Mouse (Mus musculus): ENCODE results near the gene Sinhcaf. TPM values are rescaled to one million over a fixed set of nuclear protein-coding genes. Genes with fewer than 3 reads are reported as not detected.
"Not testable (repeated sequence)": the region's sequence is repeated elsewhere in the genome, so short reads cannot be mapped to it uniquely, and the experiment has no call there.

Sinhcaf gene
- polyA plus RNA-seq, 1 experiment, result 13.1 TPM

DNA sequence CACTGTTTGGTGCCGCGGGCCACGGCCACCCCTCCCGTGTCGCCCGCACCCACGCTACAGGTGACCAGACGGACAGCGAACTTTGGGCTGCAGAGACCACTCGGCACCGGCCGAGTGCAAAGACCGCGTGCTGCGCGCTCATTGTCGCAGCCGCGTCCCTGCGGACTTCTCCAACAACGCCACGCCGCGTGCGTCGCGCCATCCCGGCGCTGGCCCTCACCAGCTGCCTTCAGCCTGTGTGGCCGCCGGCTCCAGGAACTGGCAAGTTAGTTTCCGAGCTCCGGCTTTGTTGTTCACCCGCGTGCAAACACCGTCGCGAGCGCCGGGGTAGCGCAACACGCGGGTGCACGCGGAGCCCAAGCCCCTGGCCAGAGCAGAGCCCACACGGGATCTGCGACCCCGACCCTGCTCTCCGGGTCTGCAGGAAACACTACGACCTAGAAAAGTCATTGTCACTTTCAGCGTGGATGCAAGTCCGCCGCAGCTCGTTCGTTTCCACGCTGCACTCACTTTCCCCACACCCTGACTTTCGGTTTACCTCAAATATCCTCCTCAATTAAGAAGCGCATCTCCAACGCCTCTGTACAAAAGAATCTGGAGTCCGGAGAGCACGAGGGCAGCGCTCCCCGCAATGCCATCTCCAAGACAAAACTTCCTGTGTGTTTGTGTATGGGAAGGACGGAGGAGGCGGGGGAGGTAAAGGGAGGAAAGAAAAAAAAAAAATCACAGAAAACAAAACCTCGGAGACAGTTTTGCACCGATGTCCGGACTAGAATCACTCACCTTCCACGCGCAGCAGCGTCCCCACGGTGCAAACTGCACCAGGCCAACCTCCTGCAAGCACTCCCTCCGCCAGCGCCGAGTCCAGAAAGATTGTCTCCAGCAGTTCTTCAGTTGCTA is 508 bp downstream of the Sinhcaf start:
- Histone ChIP-seq H3K27me3 (replicated peaks) (no peaks in the 10 kb centered on the region), H3K36me3 (replicated peaks; ENCODE audit: low read length) (no peaks in the 10 kb centered on the region), H3K4me3 (replicated peaks) (peak overlapping the region; percentile 96), H3K4me1 (peaks cover 27% of the 10 kb centered on the region), H3K9me3 (no peaks in the 10 kb centered on the region)
- TF ChIP-seq GATA1 (IDR thresholded peaks at IDR 0.05; ENCODE audit: borderline replicate concordance, low read length), result no peak
- TF ChIP-seq FLI1 (IDR thresholded peaks at IDR 0.05; ENCODE audit: low read length), result no peak

DNA sequence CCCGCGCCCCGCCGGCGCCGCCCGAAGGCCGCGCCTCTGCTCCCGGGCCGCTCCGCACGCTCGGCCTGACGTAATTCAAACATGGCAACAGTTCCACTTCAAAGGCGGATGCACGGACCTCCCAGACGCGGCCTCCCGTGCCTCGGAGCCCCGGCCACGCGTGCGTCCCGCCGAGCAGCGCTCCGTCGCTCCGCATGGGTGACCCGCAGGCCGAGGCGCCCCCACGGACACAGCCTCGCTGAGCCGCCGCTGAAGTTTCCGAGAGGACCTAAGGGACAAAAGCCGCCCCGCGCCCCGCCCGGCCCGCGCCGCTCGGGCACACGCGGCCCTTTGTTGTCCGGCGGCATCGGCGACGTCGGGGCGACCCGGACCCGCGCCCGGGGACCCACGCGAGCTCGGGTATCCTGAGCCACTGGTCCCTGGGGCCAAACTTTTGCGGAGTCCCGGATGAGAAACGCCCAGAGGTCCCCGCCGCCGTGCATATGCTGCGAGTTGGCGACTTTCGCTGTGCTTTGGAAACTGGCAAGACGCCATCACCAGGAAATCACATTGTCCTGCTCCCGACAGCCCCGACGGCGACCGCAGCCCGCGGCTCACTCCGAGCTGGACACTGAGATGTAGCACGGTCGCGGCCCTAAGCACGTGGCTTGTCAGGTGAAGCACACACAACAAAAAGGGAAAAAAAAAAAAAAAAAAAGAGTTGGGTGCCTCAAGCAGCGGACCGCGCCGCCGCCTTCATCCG is 1.3 kb downstream of the Sinhcaf start:
- Histone ChIP-seq H3K36me3 (replicated peaks; ENCODE audit: low read length) (no peaks in the 10 kb centered on the region), H3K9me3 (no peaks in the 10 kb centered on the region), H3K4me1 (peaks cover 27% of the 10 kb centered on the region), H3K4me3 (replicated peaks) (peak overlapping the region; percentile 96), H3K27me3 (replicated peaks) (no peaks in the 10 kb centered on the region)
- TF ChIP-seq FLI1 (IDR thresholded peaks at IDR 0.05; ENCODE audit: low read length) (no peak), GATA1 (IDR thresholded peaks at IDR 0.05; ENCODE audit: borderline replicate concordance, low read length) (no peak)

DNA sequence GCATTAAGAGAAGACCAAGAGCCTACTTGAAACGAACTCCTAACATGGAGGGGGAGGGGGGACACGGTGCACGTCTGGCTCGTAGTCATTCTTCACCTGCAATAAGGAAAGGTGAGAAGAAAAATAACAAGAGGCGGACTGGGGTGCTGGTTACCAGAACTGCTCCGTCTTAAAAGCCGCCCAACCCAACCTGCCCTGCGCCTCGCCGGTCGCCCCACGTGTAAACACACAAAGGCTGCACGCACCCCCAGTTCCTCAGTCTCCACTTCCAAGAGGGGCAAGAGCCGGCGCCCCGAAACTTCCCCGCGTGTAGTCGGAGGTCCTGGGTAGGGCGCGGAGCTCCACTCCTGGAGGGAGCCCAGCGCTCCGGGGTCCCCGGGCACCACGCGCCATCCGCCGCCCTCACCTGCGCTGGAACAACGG is 1.9 kb downstream of the Sinhcaf start:
- no peak for TF ChIP-seq FLI1 (IDR thresholded peaks at IDR 0.05; ENCODE audit: low read length)
- no peak for TF ChIP-seq GATA1 (IDR thresholded peaks at IDR 0.05; ENCODE audit: borderline replicate concordance, low read length)
- H3K4me3 ChIP-seq (replicated peaks), result peak overlapping the region; percentile 96
- peaks cover 31% of the 10 kb centered on the region for H3K4me1 ChIP-seq
- H3K27me3 ChIP-seq (replicated peaks), result no peaks in the 10 kb centered on the region
- H3K9me3 ChIP-seq, result no peaks in the 10 kb centered on the region
- no peaks in the 10 kb centered on the region for H3K36me3 ChIP-seq (replicated peaks; ENCODE audit: low read length)

DNA sequence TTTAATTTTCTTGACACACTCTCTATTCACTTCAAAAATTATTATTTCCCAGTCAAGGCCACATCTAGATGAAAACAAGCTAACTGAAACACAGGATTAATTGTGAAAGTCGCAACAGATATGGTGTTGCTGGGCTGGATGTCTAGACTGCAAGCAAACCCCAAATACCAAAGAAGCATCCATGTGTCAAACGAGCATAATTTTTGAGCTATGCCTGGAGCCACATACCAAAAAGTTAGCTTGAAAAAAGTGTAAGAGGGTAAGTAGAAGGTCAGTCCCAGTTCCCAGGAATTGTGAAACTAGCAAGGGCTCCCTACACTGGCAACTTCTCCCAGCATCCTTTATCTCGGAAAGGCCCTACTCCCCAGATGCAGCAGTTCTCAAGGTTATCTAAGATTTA is 2.6 kb downstream of the Sinhcaf start:
- no peaks in the 10 kb centered on the region for H3K9me3 ChIP-seq

DNA sequence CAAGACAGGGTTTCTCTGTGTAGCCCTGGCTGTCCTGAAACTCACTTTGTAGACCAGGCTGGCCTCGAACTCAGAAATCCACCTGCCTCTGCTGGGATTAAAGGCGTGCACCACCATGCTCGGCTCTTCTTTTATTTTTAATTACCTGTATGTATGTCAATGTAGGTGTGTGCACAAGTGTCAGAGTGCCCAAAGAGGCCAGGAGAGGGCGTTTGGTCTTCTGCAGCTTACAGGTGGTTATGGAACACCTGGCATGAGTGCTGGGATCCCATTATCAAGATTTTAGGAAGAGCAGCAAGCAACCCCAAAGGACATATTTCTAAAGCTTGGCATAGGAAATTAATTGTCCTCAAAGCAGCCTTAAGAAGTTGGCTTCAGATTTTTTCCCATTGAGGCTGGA is 3.9 kb downstream of the Sinhcaf start:
- TF ChIP-seq FLI1 (IDR thresholded peaks at IDR 0.05; ENCODE audit: low read length) (no peak), GATA1 (IDR thresholded peaks at IDR 0.05; ENCODE audit: borderline replicate concordance, low read length) (no peak)
- Histone ChIP-seq H3K27me3 (replicated peaks) (no peaks in the 10 kb centered on the region), H3K4me3 (replicated peaks) (no peak overlapping the region), H3K4me1 (peaks cover 36% of the 10 kb centered on the region), H3K36me3 (replicated peaks; ENCODE audit: low read length) (peaks cover 6% of the 10 kb centered on the region), H3K9me3 (no peaks in the 10 kb centered on the region)

More for the DNA sequence above, 2.6 kb downstream of the Sinhcaf start:
- Histone ChIP-seq H3K27me3 (replicated peaks) (no peaks in the 10 kb centered on the region), H3K4me1 (peaks cover 31% of the 10 kb centered on the region), H3K36me3 (replicated peaks; ENCODE audit: low read length) (no peaks in the 10 kb centered on the region), H3K4me3 (replicated peaks) (peak overlapping the region; percentile 80)
- no peak for TF ChIP-seq FLI1 (IDR thresholded peaks at IDR 0.05; ENCODE audit: low read length)
- no peak for TF ChIP-seq GATA1 (IDR thresholded peaks at IDR 0.05; ENCODE audit: borderline replicate concordance, low read length)

DNA sequence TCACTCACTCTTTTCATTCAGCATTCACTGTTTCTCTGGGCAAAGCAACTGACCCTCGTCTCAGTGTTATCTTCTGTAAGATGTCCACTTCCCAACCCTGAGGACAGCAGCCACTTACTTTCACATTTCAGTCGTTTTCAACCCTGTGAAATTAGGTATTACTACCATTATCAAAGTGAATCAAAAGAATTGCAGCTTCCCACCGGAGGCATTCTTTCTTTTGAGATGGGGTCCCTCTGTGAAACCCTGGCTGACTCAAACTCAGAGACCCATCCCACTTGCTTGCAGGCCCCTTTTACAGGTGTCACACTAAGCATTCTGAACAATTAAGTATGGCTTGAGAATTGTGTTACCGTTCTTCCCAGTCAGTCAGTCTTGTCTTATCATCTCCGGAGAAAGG is 4.4 kb downstream of the Sinhcaf start:
- Histone ChIP-seq H3K36me3 (replicated peaks; ENCODE audit: low read length) (peaks cover 6% of the 10 kb centered on the region), H3K9me3 (no peaks in the 10 kb centered on the region), H3K4me3 (replicated peaks) (peak overlapping the region; percentile 4), H3K4me1 (peaks cover 31% of the 10 kb centered on the region), H3K27me3 (replicated peaks) (no peaks in the 10 kb centered on the region)
- TF ChIP-seq FLI1 (IDR thresholded peaks at IDR 0.05; ENCODE audit: low read length), result no peak
- no peak for TF ChIP-seq GATA1 (IDR thresholded peaks at IDR 0.05; ENCODE audit: borderline replicate concordance, low read length)

DNA sequence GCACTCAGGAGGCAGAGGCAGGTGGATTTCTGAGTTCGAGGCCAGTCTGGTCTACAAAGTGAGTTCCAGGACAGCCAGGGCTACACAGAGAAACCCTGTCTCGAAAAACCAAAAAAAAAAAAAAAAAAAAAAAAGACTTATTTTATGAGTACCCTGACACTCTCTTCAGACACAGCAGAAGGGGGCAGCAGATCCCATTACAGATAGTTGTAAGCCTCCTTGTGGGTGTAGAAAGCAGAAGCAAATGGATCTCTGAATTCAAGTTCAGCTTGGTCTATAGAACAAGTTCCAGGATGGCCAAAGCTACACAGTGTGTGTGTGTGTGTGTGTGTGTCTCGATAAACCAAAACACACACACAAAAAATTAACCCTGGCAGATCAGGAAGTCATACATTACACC is 5.9 kb downstream of the Sinhcaf start:
- not testable (repeated sequence) for H3K9me3 ChIP-seq; H3K4me3 ChIP-seq (replicated peaks); H3K27me3 ChIP-seq (replicated peaks); H3K36me3 ChIP-seq (replicated peaks; ENCODE audit: low read length)
- peaks cover 33% of the 10 kb centered on the region for H3K4me1 ChIP-seq

DNA sequence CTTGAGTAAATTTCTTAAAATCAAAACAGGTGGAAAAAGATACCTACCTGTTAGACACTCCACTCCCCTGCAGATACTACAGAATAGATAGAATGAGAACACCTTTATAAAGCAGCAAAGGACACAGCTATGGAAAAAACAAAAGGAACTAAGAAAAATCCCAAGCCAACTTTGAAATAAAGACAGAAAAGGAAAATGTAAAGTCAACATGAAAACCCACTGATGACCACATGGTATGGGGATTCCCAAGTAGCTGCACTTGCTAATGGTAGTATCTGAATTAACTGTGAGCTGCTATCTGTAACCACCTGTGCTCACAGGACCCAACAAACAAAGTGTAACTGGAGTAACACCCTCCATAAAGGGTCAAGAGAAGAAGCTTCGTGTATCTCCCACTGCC is 8.6 kb downstream of the Sinhcaf start:
- Histone ChIP-seq H3K9me3 (no peaks in the 10 kb centered on the region), H3K27me3 (replicated peaks) (no peaks in the 10 kb centered on the region), H3K4me1 (peaks cover 37% of the 10 kb centered on the region), H3K4me3 (replicated peaks) (no peak overlapping the region), H3K36me3 (replicated peaks; ENCODE audit: low read length) (peaks cover 20% of the 10 kb centered on the region)
- no peak for TF ChIP-seq FLI1 (IDR thresholded peaks at IDR 0.05; ENCODE audit: low read length)
- no peak for TF ChIP-seq GATA1 (IDR thresholded peaks at IDR 0.05; ENCODE audit: borderline replicate concordance, low read length)

DNA sequence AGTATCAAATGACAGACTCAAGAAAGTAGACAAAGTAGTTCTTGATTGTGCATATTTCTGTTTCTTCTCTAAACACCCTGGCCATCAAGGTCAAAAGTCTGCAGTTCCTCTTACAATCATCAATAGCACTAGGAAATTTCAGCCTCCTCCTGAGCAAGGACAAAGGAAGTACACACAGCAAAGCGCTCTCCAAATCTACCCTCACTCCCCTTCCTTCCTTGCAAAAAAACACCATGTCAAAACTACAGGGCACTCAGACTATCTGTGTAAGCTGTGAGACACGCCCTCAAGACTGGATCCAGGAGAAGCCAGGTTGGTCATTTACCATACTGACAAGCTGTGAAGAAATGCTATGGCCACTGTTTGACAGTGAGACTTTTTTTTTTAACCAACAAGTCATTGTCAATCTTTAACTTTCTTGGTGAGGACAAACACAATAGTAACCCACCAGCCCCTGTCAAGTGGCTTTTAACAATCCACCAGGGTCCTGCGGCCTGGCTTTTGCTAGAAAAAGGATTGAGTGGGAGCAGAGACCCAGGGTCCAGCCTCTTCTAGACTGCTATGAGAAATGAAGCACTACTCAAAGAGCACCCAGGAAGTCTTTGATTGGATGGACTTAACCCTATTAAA is 11.2 kb downstream of the Sinhcaf start:
- peaks cover 30% of the 10 kb centered on the region for H3K4me1 ChIP-seq
- no peak for TF ChIP-seq FLI1 (IDR thresholded peaks at IDR 0.05; ENCODE audit: low read length)
- TF ChIP-seq GATA1 (IDR thresholded peaks at IDR 0.05; ENCODE audit: borderline replicate concordance, low read length), result no peak
- no peak overlapping the region for H3K4me3 ChIP-seq (replicated peaks)
- H3K9me3 ChIP-seq, result no peaks in the 10 kb centered on the region
- peaks cover 45% of the 10 kb centered on the region for H3K36me3 ChIP-seq (replicated peaks; ENCODE audit: low read length)
- H3K27me3 ChIP-seq (replicated peaks), result no peaks in the 10 kb centered on the region

DNA sequence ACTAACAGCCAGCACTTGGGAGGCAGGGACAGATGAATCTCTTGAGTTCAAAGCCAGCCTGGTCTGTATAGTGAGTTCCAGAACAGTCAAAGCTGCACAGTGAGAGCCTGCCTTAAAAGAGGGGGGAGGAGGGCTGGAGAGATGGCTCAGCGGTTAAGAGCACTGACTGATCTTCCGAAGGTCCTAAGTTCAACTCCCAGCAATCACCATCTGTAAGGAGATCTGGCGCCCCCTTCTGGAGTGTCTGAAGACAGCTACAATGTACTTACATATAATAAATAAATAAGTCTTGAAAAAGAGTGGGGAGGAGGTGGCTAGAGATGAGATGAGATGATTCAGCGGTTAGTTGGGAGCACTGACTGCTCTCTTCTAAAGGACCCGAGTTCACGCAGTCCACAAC is 15.0 kb downstream of the Sinhcaf start:
- Histone ChIP-seq H3K4me1 (peaks cover 21% of the 10 kb centered on the region), H3K9me3 (no peaks in the 10 kb centered on the region), H3K27me3 (replicated peaks) (no peaks in the 10 kb centered on the region), H3K36me3 (replicated peaks; ENCODE audit: low read length) (peaks cover 71% of the 10 kb centered on the region), H3K4me3 (replicated peaks) (no peak overlapping the region)
- no peak for TF ChIP-seq GATA1 (IDR thresholded peaks at IDR 0.05; ENCODE audit: borderline replicate concordance, low read length)
- no peak for TF ChIP-seq FLI1 (IDR thresholded peaks at IDR 0.05; ENCODE audit: low read length)

Measured in megakaryocyte, embryonic 14.5 days (primary cell).